Mouse (Mus musculus): ENCODE data around the gene Mttp. TPM values are rescaled to one million over a fixed set of nuclear protein-coding genes. Genes with fewer than 3 reads are reported as not detected.

The Mttp gene
- polyA plus RNA-seq, 1 experiment from 2014 or later: 8.9 TPM

- Histone ChIP-seq H3K36me3 (no peaks in the 10 kb centered on the region), H3K9me3 (replicated peaks) (no peaks in the 10 kb centered on the region), H3K4me3 (no peak overlapping the region), H3K27ac (no peak overlapping the region), H3K27me3 (ENCODE audit: low read depth, poor library complexity, severe bottlenecking) (no peaks in the 10 kb centered on the region), H3K4me1 (peaks cover 7% of the 10 kb centered on the region; the same call in 1 of the 2 replicates)
- WGBS: 78% methylated on average over 7 of the region's 7 CpGs
- DNase-seq (ENCODE audit: low spot score): no peak
Observed at GRCm38 (mm10) chr3:138056976-138057375, 87.8 kb downstream of the Mttp start.

- no peak for DNase-seq (ENCODE audit: low spot score)
- Histone ChIP-seq H3K27ac (no peak overlapping the region), H3K27me3 (ENCODE audit: low read depth, poor library complexity, severe bottlenecking) (no peaks in the 10 kb centered on the region), H3K9me3 (replicated peaks) (no peaks in the 10 kb centered on the region), H3K36me3 (no peaks in the 10 kb centered on the region), H3K4me1 (peaks cover 10% of the 10 kb centered on the region; the same call in 1 of the 2 replicates), H3K4me3 (no peak overlapping the region)
- WGBS: 34% methylated on average over 4 of the region's 4 CpGs
Observed at GRCm38 (mm10) chr3:138053969-138054368, 90.8 kb downstream of the Mttp start.

GRCm38 (mm10) chr3:138051431-138051830 lies 93.3 kb downstream of the Mttp start:
- no peaks in the 10 kb centered on the region for H3K36me3 ChIP-seq
- no peak for DNase-seq (ENCODE audit: low spot score)
- WGBS: 80% methylated on average over 3 of the region's 3 CpGs
- no peaks in the 10 kb centered on the region for H3K27me3 ChIP-seq (ENCODE audit: low read depth, poor library complexity, severe bottlenecking)
- no peak overlapping the region for H3K27ac ChIP-seq
- no peak overlapping the region for H3K4me3 ChIP-seq
- H3K4me1 ChIP-seq: peaks cover 7% of the 10 kb centered on the region; the same call in 1 of the 2 replicates
- H3K9me3 ChIP-seq (replicated peaks): no peaks in the 10 kb centered on the region

GRCm38 (mm10) chr3:138050772-138051171 lies 94.0 kb downstream of the Mttp start:
- Histone ChIP-seq H3K36me3 (no peaks in the 10 kb centered on the region), H3K4me1 (peaks cover 7% of the 10 kb centered on the region; the same call in 1 of the 2 replicates), H3K9me3 (replicated peaks) (no peaks in the 10 kb centered on the region), H3K27me3 (ENCODE audit: low read depth, poor library complexity, severe bottlenecking) (no peaks in the 10 kb centered on the region), H3K27ac (no peak overlapping the region), H3K4me3 (no peak overlapping the region)
- DNase-seq (ENCODE audit: low spot score): no peak
- 33% methylated on average over 11 of the region's 11 CpGs for WGBS

- WGBS: 89% methylated on average over 6 of the region's 6 CpGs
- H3K4me3 ChIP-seq: no peak overlapping the region
- no peaks in the 10 kb centered on the region for H3K9me3 ChIP-seq (replicated peaks)
- H3K27ac ChIP-seq: no peak overlapping the region
- DNase-seq (ENCODE audit: low spot score): no peak
- H3K27me3 ChIP-seq (ENCODE audit: low read depth, poor library complexity, severe bottlenecking): no peaks in the 10 kb centered on the region
- no peaks in the 10 kb centered on the region for H3K36me3 ChIP-seq
- H3K4me1 ChIP-seq: peaks cover 7% of the 10 kb centered on the region; the same call in 1 of the 2 replicates
Observed at GRCm38 (mm10) chr3:138049555-138049954, 95.2 kb downstream of the Mttp start.

GRCm38 (mm10) chr3:138043316-138043715 lies 101.5 kb downstream of the Mttp start:
- WGBS: 86% methylated on average over 7 of the region's 7 CpGs
- H3K27ac ChIP-seq: no peak overlapping the region

GRCm38 (mm10) chr3:138041591-138042301 lies 103.0 kb downstream of the Mttp start:
- Histone ChIP-seq H3K4me1 (0 out of 2 replicates have a peak, but pooled peaks cover 2% of the 10 kb centered on the region), H3K27me3 (ENCODE audit: low read depth, poor library complexity, severe bottlenecking) (no peaks in the 10 kb centered on the region), H3K27ac (no peak overlapping the region), H3K4me3 (no peak overlapping the region), H3K36me3 (no peaks in the 10 kb centered on the region), H3K9me3 (replicated peaks) (no peaks in the 10 kb centered on the region)
- no peak for DNase-seq (ENCODE audit: low spot score)
- 64% methylated on average over 3 of the region's 3 CpGs for WGBS

More at GRCm38 (mm10) chr3:138043316-138043715, 101.5 kb downstream of the Mttp start:
- H3K36me3 ChIP-seq: no peaks in the 10 kb centered on the region
- 0 out of 2 replicates have a peak, but pooled peaks cover 2% of the 10 kb centered on the region for H3K4me1 ChIP-seq
- DNase-seq (ENCODE audit: low spot score): no peak
- H3K27me3 ChIP-seq (ENCODE audit: low read depth, poor library complexity, severe bottlenecking): no peaks in the 10 kb centered on the region
- H3K9me3 ChIP-seq (replicated peaks): no peaks in the 10 kb centered on the region
- H3K4me3 ChIP-seq: no peak overlapping the region

- no peak overlapping the region for H3K4me3 ChIP-seq
- 0 out of 2 replicates have a peak, but pooled peaks cover 2% of the 10 kb centered on the region for H3K4me1 ChIP-seq
- DNase-seq (ENCODE audit: low spot score): no peak
- H3K36me3 ChIP-seq: no peaks in the 10 kb centered on the region
- no peaks in the 10 kb centered on the region for H3K9me3 ChIP-seq (replicated peaks)
- no peak overlapping the region for H3K27ac ChIP-seq
- 73% methylated on average over 2 of the region's 2 CpGs for WGBS
- no peaks in the 10 kb centered on the region for H3K27me3 ChIP-seq (ENCODE audit: low read depth, poor library complexity, severe bottlenecking)
Observed at GRCm38 (mm10) chr3:138040938-138041337, 103.8 kb downstream of the Mttp start.

Other genes starting within 250 kb of the Mttp start
- 84.0 and 87.3 TPM in 2 replicates for gene Lamtor3, start 226.5 kb downstream of the Mttp start, polyA plus RNA-seq (2016; fragmentation: Nextera tagmentation; extraction: Ambion mirVana)
- 1.7 and 1.9 TPM in 2 replicates for gene Dapp1, start 163.4 kb downstream of the Mttp start, polyA plus RNA-seq (2016; fragmentation: Nextera tagmentation; extraction: Ambion mirVana)
- gene 1110002E22Rik, start 79.9 kb downstream of the Mttp start, polyA plus RNA-seq (2016; fragmentation: Nextera tagmentation; extraction: Ambion mirVana): 0.06 and 0.15 TPM in 2 replicates
- gene Gm5105, start 77.6 kb downstream of the Mttp start, polyA plus RNA-seq (2016; fragmentation: Nextera tagmentation; extraction: Ambion mirVana): not detected in 2 replicates
- 16.0 and 17.1 TPM in 2 replicates for gene Trmt10a, start 1.5 kb downstream of the Mttp start, polyA plus RNA-seq (2016; fragmentation: Nextera tagmentation; extraction: Ambion mirVana)
- gene 4930579F01Rik, start 48.9 kb upstream of the Mttp start, polyA plus RNA-seq (2016; fragmentation: Nextera tagmentation; extraction: Ambion mirVana): not detected in 2 replicates
- gene Adh7, start 72.8 kb upstream of the Mttp start, polyA plus RNA-seq (2016; fragmentation: Nextera tagmentation; extraction: Ambion mirVana): 0.20 TPM in 1 of 2 replicates, not detected in the other
- gene Adh1, start 116.0 kb upstream of the Mttp start, polyA plus RNA-seq (2016; fragmentation: Nextera tagmentation; extraction: Ambion mirVana): 2.5 and 3.3 TPM in 2 replicates
- not detected in 2 replicates for gene Adh6a, start 168.3 kb upstream of the Mttp start, polyA plus RNA-seq (2016; fragmentation: Nextera tagmentation; extraction: Ambion mirVana)
- gene Adh6b, start 196.8 kb upstream of the Mttp start, polyA plus RNA-seq (2016; fragmentation: Nextera tagmentation; extraction: Ambion mirVana): 0.81 and 1.2 TPM in 2 replicates